Mouse (Mus musculus) stomach, postnatal 0 days (tissue): ENCODE measurements around the gene Chn1. TPM values are rescaled to one million over a fixed set of nuclear protein-coding genes. Genes with fewer than 3 reads are reported as not detected.

Experiments used
- ATAC-seq: fragments of 200-750 bp; cut with Nextera tagmentation; 2 replicates; pipeline ENCODE4 v1.8.0; 2017; ENCODE audit not compliant: low FRiP score, low TSS enrichment
- DNase-seq: peaks from one replicate; pipeline ENCODE4 v3.0.0-alpha.2; 2016; ENCODE audit warnings: low spot score
- H3K27ac ChIP-seq: fragments of 300-500 bp; sonication (generic); replicated peaks from 2 replicates; pipeline ENCODE4 v1.5.1; 2014; ENCODE audit warnings: mild to moderate bottlenecking, control low read depth
- H3K27me3 ChIP-seq: fragments of 300-500 bp; sonication (generic); 2 replicates; pipeline ENCODE4 v1.6.1; 2014; ENCODE audit warnings: low read length; ENCODE audit not compliant: control insufficient read depth, insufficient read depth
- H3K36me3 ChIP-seq: fragments of 300-500 bp; sonication (generic); 2 replicates; pipeline ENCODE4 v1.6.1; 2014; ENCODE audit warnings: low read length, mixed read lengths; ENCODE audit not compliant: control insufficient read depth, insufficient read depth
- H3K4me1 ChIP-seq: fragments of 300-500 bp; sonication (generic); replicated peaks from 2 replicates; pipeline ENCODE4 v1.6.1; 2014; ENCODE audit warnings: antibody characterized with exemption; ENCODE audit not compliant: control insufficient read depth, insufficient read depth
- H3K4me2 ChIP-seq: fragments of 300-500 bp; sonication (generic); replicated peaks from 2 replicates; pipeline ENCODE4 v1.6.1; 2014; ENCODE audit warnings: low read depth, mild to moderate bottlenecking, control low read depth, moderate library complexity
- H3K4me3 ChIP-seq: fragments of 300-500 bp; sonication (generic); 2 replicates; pipeline ENCODE4 v1.5.1; 2014; ENCODE audit warnings: low read depth, low read length, control low read depth
- H3K9ac ChIP-seq: fragments of 300-500 bp; sonication (generic); 2 replicates; pipeline ENCODE4 v1.6.1; 2014; ENCODE audit warnings: mild to moderate bottlenecking, low read length, control low read depth, mixed read lengths
- H3K9me3 ChIP-seq: fragments of 300-500 bp; sonication (generic); 2 replicates; pipeline ENCODE4 v1.6.1; 2016; ENCODE audit warnings: low read length; ENCODE audit not compliant: control insufficient read depth
- CTCF ChIP-seq: IDR thresholded peaks from 2 replicates; pipeline ENCODE4 v1.5.1; 2016; ENCODE audit warnings: antibody characterized with exemption, low read depth, mild to moderate bottlenecking, moderate library complexity
- EP300 ChIP-seq: optimal IDR thresholded peaks from 2 replicates; pipeline ENCODE3; 2016; ENCODE audit warnings: antibody characterized with exemption
- WGBS: fragments of 180-500 bp; shearing (Covaris S2); extraction: QIAGEN DNeasy Blood & Tissue Kit; methylation state at CpG from one replicate; pipeline ENCODE4 v1.1.7; 2014; 5-methylcytosine and 5-hydroxymethylcytosine counted together
- polyA plus RNA-seq: library from polyadenylated mRNA; unstranded; fragments of >200 nt; fragmentation: Nextera tagmentation; extraction: Ambion mirVana; gene quantifications from 2 replicates; pipeline ENCODE4 v1.2.1, GENCODE M21; 2015

The Chn1 gene
- polyA plus RNA-seq, 1 experiment from 2014 or later: 7.4 TPM

DNA sequence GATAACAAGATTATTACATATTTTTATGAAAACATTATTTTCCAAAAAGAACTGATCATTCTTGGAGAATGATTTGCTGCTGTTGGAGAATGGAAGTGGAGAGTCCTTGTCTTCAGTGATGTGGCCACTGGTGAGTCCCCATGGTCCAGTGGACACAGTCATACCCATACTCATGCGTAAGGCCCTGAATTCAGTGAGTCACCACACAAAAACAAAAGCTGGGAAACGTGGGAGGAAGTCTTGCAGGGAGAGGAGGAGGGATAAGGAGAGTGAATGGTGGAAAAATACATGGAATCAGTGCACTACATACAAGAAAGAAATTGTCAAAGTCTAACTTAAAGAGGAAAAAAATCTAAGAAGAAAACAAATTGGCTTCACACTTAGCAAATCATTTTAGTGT, 47.3 kb downstream of the Chn1 start:
- Histone ChIP-seq H3K27ac (no peak overlapping the region), H3K9me3 (no peaks in the 10 kb centered on the region), H3K36me3 (no peaks in the 10 kb centered on the region), H3K4me3 (no peak overlapping the region), H3K9ac (no peak overlapping the region), H3K27me3 (no peaks in the 10 kb centered on the region), H3K4me2 (no peak overlapping the region), H3K4me1 (no peaks in the 10 kb centered on the region; the same call in 1 of the 2 replicates)
- ATAC-seq: no peak
- WGBS: 66% methylated on average over 2 of the region's 2 CpGs
- DNase-seq: no peak
- TF ChIP-seq CTCF (no peak), EP300 (no peak)

DNA sequence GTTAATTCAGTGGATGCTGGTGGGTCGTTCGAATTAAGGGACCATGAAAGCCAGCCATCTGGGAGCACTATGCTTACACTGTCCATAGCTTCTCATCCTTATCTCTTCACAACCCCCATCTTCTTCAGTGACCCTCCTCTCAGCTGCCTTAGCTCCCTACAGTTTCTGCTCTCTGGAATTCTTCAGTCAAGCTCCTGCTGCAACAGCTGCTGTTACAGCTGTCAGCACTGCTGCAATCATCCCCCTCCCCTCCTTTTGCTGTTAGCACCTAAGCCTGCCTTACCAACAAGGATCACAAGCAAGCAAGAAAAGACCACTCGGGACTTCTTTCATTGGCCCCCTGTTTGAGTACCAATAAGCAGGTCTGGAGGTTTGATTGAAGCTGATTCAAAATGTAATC, 50.2 kb downstream of the Chn1 start:
- H3K27me3 ChIP-seq: no peaks in the 10 kb centered on the region
- 65% methylated on average over 3 of the region's 3 CpGs for WGBS
- ATAC-seq: no peak
- no peak overlapping the region for H3K27ac ChIP-seq
- H3K4me1 ChIP-seq: no peaks in the 10 kb centered on the region; the same call in 1 of the 2 replicates
- no peaks in the 10 kb centered on the region for H3K36me3 ChIP-seq
- no peak for DNase-seq
- no peak overlapping the region for H3K4me2 ChIP-seq
- H3K9me3 ChIP-seq: no peaks in the 10 kb centered on the region
- no peak overlapping the region for H3K9ac ChIP-seq
- TF ChIP-seq CTCF (no peak), EP300 (no peak)
- no peak overlapping the region for H3K4me3 ChIP-seq

DNA sequence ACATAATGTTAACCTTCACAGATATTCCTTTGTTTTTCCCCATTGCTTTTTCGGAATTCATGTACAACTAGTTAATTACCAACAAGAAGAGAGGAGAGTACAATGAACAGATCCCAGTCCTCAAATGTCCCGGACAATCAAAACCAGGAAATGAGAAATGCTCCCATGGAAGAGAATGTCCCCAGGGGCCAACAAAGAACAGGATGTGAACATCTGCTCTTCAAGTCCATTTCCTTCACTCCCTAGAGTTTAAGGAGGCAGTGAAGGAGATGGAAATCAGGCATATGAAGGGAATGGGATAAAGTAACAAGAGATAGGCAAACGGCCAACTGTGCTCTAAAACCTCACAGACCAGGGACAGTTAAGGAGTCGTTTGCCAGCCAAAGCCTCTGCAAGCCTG, 53.3 kb downstream of the Chn1 start:
- no peak for ATAC-seq
- Histone ChIP-seq H3K4me2 (no peak overlapping the region), H3K9me3 (no peaks in the 10 kb centered on the region), H3K27ac (no peak overlapping the region), H3K36me3 (no peaks in the 10 kb centered on the region), H3K9ac (no peak overlapping the region), H3K4me1 (no peaks in the 10 kb centered on the region; the same call in 1 of the 2 replicates), H3K4me3 (no peak overlapping the region), H3K27me3 (no peaks in the 10 kb centered on the region)
- 41% methylated on average over 4 of the region's 4 CpGs for WGBS
- DNase-seq: no peak
- no peak for TF ChIP-seq EP300
- no peak for TF ChIP-seq CTCF

DNA sequence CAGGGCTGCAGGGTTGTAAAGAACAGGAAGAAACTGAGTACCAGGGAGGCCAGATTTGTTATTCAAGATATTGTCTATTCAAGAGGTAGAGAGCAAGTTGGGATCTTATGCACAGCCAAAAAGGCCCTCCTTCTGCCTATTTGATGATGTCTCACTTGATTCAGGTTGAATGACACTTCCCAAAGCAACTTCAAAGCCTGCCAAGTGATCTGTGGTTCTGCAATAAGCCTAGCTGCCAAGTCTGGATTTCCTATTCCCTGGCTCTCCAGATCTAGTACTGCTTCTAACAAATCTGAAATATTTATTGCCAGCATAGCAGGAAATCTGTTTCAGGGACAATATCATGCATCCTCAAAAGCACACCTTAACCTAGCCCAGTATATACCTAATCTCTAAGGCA, 62.7 kb downstream of the Chn1 start:
- no peaks in the 10 kb centered on the region for H3K4me1 ChIP-seq
- H3K4me2 ChIP-seq: no peak overlapping the region
- H3K27me3 ChIP-seq: no peaks in the 10 kb centered on the region
- H3K36me3 ChIP-seq: no peaks in the 10 kb centered on the region
- H3K9ac ChIP-seq: no peak overlapping the region
- no peaks in the 10 kb centered on the region for H3K9me3 ChIP-seq
- no peak overlapping the region for H3K27ac ChIP-seq
- ATAC-seq (no peak), DNase-seq (no peak)
- no peak overlapping the region for H3K4me3 ChIP-seq
- TF ChIP-seq EP300 (no peak), CTCF (no peak)

DNA sequence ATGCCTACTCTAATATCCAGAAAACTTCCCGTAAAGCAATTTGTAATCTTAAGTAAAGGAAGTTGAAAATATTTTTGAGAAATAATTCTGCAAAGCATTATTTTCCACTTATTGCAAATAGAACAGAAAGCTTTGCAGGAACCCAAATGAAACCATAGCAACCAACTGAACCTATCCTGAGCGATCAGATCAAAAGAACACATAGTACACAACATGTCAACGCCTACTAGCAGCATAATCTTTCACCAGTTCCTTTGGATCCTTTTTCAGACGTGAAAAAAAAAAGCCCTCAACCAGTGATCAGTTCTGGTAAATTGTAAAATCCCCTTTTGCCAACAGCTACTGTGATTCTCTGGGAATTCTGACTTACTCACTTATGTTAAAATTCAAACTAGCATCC, 82.1 kb downstream of the Chn1 start:
- no peak for ATAC-seq
- DNase-seq: no peak
- no peak overlapping the region for H3K4me3 ChIP-seq
- H3K27me3 ChIP-seq: no peaks in the 10 kb centered on the region
- TF ChIP-seq EP300 (no peak), CTCF (no peak)
- H3K9me3 ChIP-seq: no peaks in the 10 kb centered on the region
- no peaks in the 10 kb centered on the region for H3K4me1 ChIP-seq
- H3K36me3 ChIP-seq: no peaks in the 10 kb centered on the region
- H3K4me2 ChIP-seq: no peak overlapping the region
- WGBS: 51% methylated on average over 4 of the region's 4 CpGs
- H3K27ac ChIP-seq: no peak overlapping the region
- no peak overlapping the region for H3K9ac ChIP-seq

DNA sequence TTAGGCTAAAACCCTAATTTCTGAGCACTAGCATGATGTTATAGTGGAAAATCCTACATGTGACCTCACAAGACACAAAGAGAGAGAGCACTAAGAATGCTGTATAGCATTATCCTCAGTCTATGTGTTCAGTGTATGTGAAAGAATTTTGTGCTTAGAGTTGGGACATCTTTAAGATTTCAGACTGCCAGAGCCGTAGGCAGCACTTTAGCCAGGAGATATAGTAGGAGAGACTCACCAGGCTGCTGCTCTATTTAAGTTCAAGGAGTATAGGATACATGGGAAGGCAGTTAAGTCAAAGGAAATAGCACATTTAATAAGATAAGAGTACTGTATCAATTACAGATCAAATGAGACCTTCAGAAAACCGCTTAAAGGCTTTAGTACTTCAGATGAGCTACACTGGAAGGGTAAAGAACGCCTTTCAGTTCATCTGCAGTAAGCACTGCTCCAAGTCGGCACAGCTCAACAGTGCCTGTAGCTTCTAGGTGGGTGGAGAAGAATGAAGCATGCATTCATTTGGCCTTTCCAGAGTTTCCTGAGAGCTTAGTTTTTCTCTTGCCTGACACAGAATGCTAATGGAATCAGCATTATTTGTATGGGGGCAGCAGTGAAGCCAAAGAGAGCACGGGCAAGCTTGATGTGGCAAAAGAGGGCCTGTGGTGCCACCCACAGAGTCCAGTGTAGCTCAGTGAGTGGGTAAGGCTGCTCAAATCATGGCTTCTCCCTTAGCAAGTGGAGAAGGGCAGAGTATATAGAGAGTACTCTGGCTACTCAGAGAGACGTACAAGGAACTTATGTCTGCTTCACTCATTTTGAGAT, 84.2 kb downstream of the Chn1 start:
- Histone ChIP-seq H3K9ac (no peak overlapping the region), H3K4me3 (no peak overlapping the region), H3K9me3 (no peaks in the 10 kb centered on the region), H3K36me3 (no peaks in the 10 kb centered on the region), H3K27me3 (no peaks in the 10 kb centered on the region), H3K4me2 (no peak overlapping the region), H3K4me1 (no peaks in the 10 kb centered on the region), H3K27ac (no peak overlapping the region)
- no peak for TF ChIP-seq EP300
- no peak for TF ChIP-seq CTCF
- no peak for DNase-seq
- WGBS: 83% methylated on average over 6 of the region's 6 CpGs
- no peak for ATAC-seq
